Mouse (Mus musculus): ENCODE measurements around the gene Dnah2. TPM values are rescaled to one million over a fixed set of nuclear protein-coding genes. Genes with fewer than 3 reads are reported as not detected.

Dnah2 gene
- polyA plus RNA-seq, 2 experiments: 0.01 to 0.03 TPM

GRCm38 (mm10) chr11:69407724-69408004, 141.2 kb downstream of the Dnah2 start:
- Histone ChIP-seq H3K4me3 (ENCODE audit: insufficient read depth in 1 of 2, low read depth in 2 of 2, low read length in 2 of 2) (no peak overlapping the region), H3K9me3 (ENCODE audit: control insufficient read depth, low read length) (no peaks in the 10 kb centered on the region), H3K4me1 (replicated peaks; ENCODE audit: control insufficient read depth in 2 of 2, insufficient read depth in 2 of 2, low read length in 1 of 2) (peaks cover 8 to 14% of the 10 kb centered on the region in 2 experiments), H3K36me3 (replicated peaks; ENCODE audit: control insufficient read depth, insufficient read depth, low read depth) (peaks cover 12% of the 10 kb centered on the region), H3K27ac (no peak overlapping the region), H3K4me2 (ENCODE audit: low read depth) (peak overlapping the region; percentile 100), H3K27me3 (ENCODE audit: control insufficient read depth, insufficient read depth, low read length) (no peaks in the 10 kb centered on the region), H3K9ac (replicated peaks) (no peak overlapping the region; the same call in 1 of the 2 replicates)
- 71% methylated on average over 4 of the region's 4 CpGs for WGBS (ENCODE audit: insufficient replicate concordance)
- TF ChIP-seq EP300 (IDR thresholded peaks at IDR 0.05; ENCODE audit: low read depth): no peak
- no peak for TF ChIP-seq CTCF (IDR thresholded peaks at IDR 0.05; ENCODE audit: low read depth)
- ATAC-seq (ENCODE audit: insufficient read depth) (no peak), DNase-seq (ENCODE audit: low read depth in 3 of 3, low spot score in 3 of 3) (no peak)

- no peak overlapping the region for H3K4me2 ChIP-seq (ENCODE audit: low read depth)
- no peaks in the 10 kb centered on the region for H3K27me3 ChIP-seq (ENCODE audit: control insufficient read depth, insufficient read depth, low read length)
- peaks cover 12% of the 10 kb centered on the region for H3K36me3 ChIP-seq (replicated peaks; ENCODE audit: control insufficient read depth, insufficient read depth, low read depth)
- no peak overlapping the region for H3K4me3 ChIP-seq (ENCODE audit: insufficient read depth in 1 of 2, low read depth in 2 of 2, low read length in 2 of 2)
- no peak overlapping the region for H3K9ac ChIP-seq (replicated peaks)
- no peak for TF ChIP-seq EP300 (IDR thresholded peaks at IDR 0.05; ENCODE audit: low read depth)
- no peak for TF ChIP-seq CTCF (IDR thresholded peaks at IDR 0.05; ENCODE audit: low read depth)
- no peaks in the 10 kb centered on the region for H3K9me3 ChIP-seq (ENCODE audit: control insufficient read depth, low read length)
- H3K27ac ChIP-seq: no peak overlapping the region
- no peak for DNase-seq (ENCODE audit: low read depth in 3 of 3, low spot score in 3 of 3)
- WGBS (ENCODE audit: insufficient replicate concordance): 81% methylated on average over 16 of the region's 16 CpGs
- ATAC-seq (ENCODE audit: insufficient read depth): no peak
- peaks cover 8% of the 10 kb centered on the region in 2 experiments for H3K4me1 ChIP-seq (replicated peaks; ENCODE audit: control insufficient read depth in 2 of 2, insufficient read depth in 2 of 2, low read length in 1 of 2)
These were observed 141.8 kb downstream of the Dnah2 start for GRCm38 (mm10) chr11:69406867-69407723.

DNA sequence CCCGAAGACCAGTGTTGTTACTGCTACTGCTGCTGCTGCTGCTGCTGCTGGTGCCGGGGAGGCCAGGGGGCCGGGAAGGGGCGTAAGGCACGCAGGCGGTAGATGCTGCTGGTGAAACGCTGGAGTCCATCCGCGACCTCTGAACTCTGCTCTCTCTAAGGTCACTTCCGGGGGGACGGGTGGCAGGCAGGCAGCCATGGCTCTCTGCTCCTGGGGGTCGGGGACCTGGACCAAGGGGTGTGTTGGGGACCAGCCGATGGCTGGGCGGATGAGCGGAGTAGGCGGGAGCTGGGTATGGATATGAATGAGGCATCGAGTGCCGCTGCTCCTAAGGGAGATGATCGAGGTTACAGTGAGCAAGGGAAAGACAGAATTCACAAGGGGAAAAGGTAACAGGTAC, 142.6 kb downstream of the Dnah2 start:
- no peak for ATAC-seq (ENCODE audit: insufficient read depth)
- no peak overlapping the region for H3K4me2 ChIP-seq (ENCODE audit: low read depth)
- no peaks in the 10 kb centered on the region for H3K9me3 ChIP-seq (ENCODE audit: control insufficient read depth, low read length)
- 89% methylated on average over 19 of the region's 19 CpGs for WGBS (ENCODE audit: insufficient replicate concordance)
- H3K27ac ChIP-seq: no peak overlapping the region
- no peaks in the 10 kb centered on the region for H3K27me3 ChIP-seq (ENCODE audit: control insufficient read depth, insufficient read depth, low read length)
- H3K36me3 ChIP-seq (replicated peaks; ENCODE audit: control insufficient read depth, insufficient read depth, low read depth): peaks cover 12% of the 10 kb centered on the region
- H3K9ac ChIP-seq (replicated peaks): no peak overlapping the region
- DNase-seq (ENCODE audit: low read depth in 3 of 3, low spot score in 3 of 3): no peak
- H3K4me1 ChIP-seq (replicated peaks; ENCODE audit: control insufficient read depth in 2 of 2, insufficient read depth in 2 of 2, low read length in 1 of 2): peaks cover 5 to 7% of the 10 kb centered on the region in 2 experiments
- H3K4me3 ChIP-seq (ENCODE audit: insufficient read depth in 1 of 2, low read depth in 2 of 2, low read length in 2 of 2): no peak overlapping the region
- no peak for TF ChIP-seq CTCF (IDR thresholded peaks at IDR 0.05; ENCODE audit: low read depth)
- no peak for TF ChIP-seq EP300 (IDR thresholded peaks at IDR 0.05; ENCODE audit: low read depth)

- TF ChIP-seq EP300 (IDR thresholded peaks at IDR 0.05; ENCODE audit: low read depth) (no peak), CTCF (IDR thresholded peaks at IDR 0.05; ENCODE audit: low read depth) (no peak)
- no peak overlapping the region for H3K27ac ChIP-seq
- no peak for DNase-seq (ENCODE audit: low read depth in 3 of 3, low spot score in 3 of 3)
- H3K9me3 ChIP-seq (ENCODE audit: control insufficient read depth, low read length): no peaks in the 10 kb centered on the region
- peaks cover 14% of the 10 kb centered on the region for H3K36me3 ChIP-seq (replicated peaks; ENCODE audit: control insufficient read depth, insufficient read depth, low read depth)
- H3K4me2 ChIP-seq (ENCODE audit: low read depth): no peak overlapping the region
- H3K27me3 ChIP-seq (ENCODE audit: control insufficient read depth, insufficient read depth, low read length): no peaks in the 10 kb centered on the region
- H3K4me1 ChIP-seq (replicated peaks; ENCODE audit: control insufficient read depth in 2 of 2, insufficient read depth in 2 of 2, low read length in 1 of 2): peaks cover 5 to 7% of the 10 kb centered on the region in 2 experiments
- WGBS (ENCODE audit: insufficient replicate concordance): 78% methylated on average over 24 of the region's 24 CpGs
- ATAC-seq (ENCODE audit: insufficient read depth): no peak
- H3K4me3 ChIP-seq (ENCODE audit: insufficient read depth in 1 of 2, low read depth in 2 of 2, low read length in 2 of 2): no peak overlapping the region
- no peak overlapping the region for H3K9ac ChIP-seq (replicated peaks)
These were observed 143.3 kb downstream of the Dnah2 start for GRCm38 (mm10) chr11:69405397-69406200.

Measured in liver, embryonic 14.5 days (tissue).